Mouse (Mus musculus) gastrocnemius, postnatal 4 days (tissue): ENCODE results near the gene Anks6. TPM values are rescaled to one million over a fixed set of nuclear protein-coding genes. Genes with fewer than 3 reads are reported as not detected.

Source experiments
- DNase-seq, 2 experiments: peaks; one replicate each; pipeline ENCODE4 v3.0.0; 2021 to 2022; ENCODE audit warnings: low spot score in 2 of 2, mixed read lengths in 2 of 2
- total RNA-seq, 2 experiments: library from RNA; stranded (reverse); gene quantifications; 2 replicates each; pipeline ENCODE4 v1.2.3; 2021

Anks6 gene
- total RNA-seq, 2 experiments from 2014 or later, result 9.6 to 10.9 TPM

DNA sequence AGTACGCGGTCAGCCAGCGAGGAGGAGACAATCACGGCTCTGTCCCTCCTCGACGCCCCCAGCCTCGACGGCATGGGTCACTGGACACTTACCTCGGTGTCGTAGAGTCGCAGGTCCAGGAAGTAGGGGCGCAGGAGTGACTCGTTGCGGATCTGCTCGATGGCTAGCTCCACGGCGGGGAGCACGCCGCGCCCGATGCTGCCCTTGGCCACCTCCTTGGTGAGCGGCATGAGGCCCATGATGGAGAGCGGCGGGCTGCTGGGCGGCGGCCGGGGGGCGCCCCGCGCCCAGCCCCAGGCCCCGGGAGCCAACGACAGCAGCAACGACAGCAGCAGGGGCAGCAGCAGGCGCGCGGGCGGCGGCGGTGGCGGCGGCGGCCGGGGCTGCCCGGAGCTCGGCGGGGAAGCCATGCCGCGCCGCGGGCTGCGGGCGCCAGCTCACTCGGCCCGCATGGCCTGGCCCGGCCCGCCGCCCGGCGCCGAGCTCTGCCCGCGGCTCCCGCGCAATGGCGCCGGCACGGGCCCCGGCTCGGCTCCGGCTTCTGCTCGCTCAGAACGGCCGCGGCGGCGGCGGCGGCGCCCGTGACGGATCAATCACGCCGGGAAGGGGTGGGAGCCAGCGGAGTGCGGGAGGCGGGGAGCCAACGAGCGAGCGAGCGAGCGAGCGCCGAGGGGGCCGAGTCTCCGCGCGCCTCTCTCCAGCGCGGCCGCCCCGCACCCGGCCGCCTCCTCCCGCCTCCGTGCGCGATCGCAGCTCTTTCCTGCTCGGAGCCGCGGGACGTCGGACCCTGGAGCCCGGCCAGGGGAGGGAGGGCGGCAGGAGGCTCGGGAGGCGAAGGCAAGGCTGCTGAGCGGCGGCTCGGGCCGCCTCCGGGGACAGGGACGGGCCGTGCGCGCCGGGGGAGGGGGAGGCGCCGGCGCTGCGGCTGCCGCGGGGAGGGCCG lies 65.9 kb downstream of the Anks6 start, which contains the start of gene Gabbr2:
Gabbr2 (minus strand) TSS at position 858 of the 943 bp plus-strand sequence.
- DNase-seq, result no peak

DNA sequence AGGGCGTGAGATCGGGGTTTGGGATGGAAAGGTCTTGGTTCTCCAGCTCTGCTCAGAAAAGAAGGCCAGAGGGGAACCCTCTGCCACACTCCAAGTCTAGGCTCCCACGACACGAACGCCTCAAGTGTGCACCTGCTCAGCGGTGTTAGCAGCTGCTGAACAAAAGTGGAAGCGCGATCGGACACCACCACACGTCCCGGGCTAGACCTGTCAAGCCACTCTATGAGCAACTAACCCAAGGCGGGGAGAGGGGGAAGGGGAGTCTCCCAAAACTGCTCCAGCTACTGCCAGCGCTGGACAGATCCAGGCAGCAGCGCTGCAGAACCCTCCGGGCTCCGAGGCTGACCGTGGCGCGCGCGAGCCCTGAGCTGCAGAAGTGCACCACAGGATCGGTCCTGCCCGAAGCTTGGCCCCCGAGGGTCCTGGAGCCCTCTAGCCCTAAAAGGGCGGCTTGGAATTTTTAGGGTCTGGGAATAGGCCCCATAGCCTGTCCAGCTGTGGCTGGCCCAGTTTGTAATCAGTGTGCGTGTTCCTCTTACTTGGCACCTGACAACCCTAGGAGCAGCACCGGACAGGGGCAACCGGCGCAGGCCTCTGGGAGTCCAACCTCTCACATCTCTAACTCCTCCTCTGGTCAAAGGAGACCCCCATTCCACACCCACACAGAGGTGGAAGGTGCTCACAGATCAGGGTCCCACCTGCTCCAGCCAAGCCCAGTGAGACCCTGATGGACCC lies 66.8 kb downstream of the Anks6 start:
- no peak for DNase-seq

DNA sequence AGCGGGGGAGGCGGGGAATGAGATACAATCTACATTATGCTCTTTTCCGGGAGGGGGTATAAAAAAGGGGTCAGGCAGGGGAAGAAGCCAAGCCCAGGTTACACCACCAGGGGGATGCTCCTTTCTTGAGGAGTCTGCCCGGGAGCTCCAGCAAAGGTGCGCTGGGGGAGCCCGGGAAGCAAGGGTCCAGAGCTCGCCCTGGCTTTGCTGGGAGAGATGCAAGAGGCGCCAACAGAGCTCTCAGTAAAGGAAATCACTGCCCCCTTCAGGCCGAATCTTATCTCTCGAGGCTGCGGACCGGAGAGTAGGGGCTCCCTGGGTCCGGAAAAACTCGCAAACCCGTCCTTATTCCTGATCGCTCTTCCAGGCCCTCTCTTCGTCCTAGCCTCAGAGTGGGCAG lies 67.4 kb downstream of the Anks6 start:
- no peak for DNase-seq

GRCm38 (mm10) chr4:46988824-46989223 lies 68.4 kb downstream of the Anks6 start:
- no peak for DNase-seq

GRCm38 (mm10) chr4:46988257-46988656 lies 69.0 kb downstream of the Anks6 start:
- DNase-seq, result no peak

DNA sequence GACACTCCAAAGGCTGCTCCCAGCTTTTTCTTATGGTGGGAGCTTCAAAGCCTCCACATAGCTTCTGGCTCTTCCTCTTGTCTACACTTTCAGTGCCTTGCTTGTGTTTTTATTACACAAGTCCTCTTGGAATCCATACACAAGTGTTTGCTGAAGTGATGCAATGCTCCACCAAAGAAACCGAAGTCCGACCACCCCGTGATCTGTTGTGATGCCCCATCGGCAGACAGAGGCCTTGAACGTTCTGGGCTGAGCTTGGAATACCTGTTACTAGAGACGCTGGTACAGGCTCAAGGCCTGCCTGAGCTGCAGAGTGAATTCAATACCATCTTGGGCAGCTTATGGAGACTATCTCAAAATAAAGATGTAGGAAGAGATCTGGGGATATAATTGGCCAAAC lies 69.4 kb downstream of the Anks6 start:
- no peak for DNase-seq

DNA sequence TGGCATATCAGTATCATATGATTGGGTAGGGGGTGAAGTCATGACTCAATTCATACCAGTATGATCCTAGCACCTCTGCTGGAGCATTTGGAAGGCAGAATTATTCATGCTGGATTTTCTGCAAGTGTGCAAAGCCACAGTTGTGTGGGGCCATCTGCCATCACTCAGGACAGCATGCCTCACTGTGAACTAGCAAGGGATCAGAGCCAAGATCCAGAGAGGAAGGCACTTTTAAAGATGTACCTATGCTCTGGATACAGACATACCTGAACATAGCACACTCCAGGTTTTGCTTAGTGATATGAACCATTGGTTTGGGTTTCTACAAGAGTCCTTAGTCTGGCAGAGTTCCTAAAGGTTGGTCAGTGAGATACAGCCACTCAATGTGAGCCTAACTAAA lies 71.2 kb downstream of the Anks6 start:
- DNase-seq, result no peak

GRCm38 (mm10) chr4:46982912-46983311 lies 74.3 kb downstream of the Anks6 start:
- DNase-seq, result no peak

GRCm38 (mm10) chr4:46982094-46982493 lies 75.1 kb downstream of the Anks6 start:
- no peak for DNase-seq

- no peak for DNase-seq
These were observed 78.9 kb downstream of the Anks6 start for GRCm38 (mm10) chr4:46978371-46978770.

DNA sequence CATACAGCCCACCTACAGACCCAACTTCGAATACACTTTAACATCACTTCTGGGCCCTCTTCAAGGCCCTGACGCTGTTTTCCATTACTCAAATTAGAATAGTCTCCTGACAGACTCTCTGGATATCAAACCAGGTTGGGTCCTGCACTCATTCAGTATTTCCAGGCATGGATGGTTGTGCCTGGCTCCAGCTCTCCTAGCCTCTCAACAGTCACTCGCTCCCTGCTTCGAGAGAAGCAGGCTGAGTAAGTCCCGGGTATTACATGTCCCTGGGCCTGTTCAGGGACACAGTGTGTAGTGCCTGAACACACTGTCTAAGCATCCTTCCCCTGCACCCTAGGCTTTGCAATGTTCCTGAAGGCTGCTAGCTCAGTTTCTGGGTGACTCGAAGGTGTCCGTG lies 80.1 kb downstream of the Anks6 start:
- no peak for DNase-seq

GRCm38 (mm10) chr4:46976671-46977071 lies 80.6 kb downstream of the Anks6 start:
- DNase-seq, result no peak

DNA sequence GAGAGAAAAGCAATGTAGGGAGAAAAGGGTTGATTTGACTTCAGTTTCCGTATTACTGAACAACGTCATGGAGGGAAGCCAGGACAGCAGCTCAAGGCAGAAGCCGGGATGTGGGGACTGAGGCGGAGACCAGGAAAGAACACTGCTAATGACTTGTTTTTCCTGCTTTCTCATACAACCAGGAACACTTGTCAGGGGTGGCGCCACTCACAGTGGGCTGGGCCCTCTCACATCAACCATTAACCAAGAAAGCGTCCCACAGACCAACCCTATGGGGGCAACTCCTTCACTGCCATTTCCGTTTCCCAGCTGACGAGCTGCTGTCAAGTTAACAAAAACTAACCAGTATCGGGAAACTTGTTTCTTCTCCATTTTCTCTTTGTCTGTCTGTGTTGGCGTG lies 83.9 kb downstream of the Anks6 start:
- no peak for DNase-seq

DNA sequence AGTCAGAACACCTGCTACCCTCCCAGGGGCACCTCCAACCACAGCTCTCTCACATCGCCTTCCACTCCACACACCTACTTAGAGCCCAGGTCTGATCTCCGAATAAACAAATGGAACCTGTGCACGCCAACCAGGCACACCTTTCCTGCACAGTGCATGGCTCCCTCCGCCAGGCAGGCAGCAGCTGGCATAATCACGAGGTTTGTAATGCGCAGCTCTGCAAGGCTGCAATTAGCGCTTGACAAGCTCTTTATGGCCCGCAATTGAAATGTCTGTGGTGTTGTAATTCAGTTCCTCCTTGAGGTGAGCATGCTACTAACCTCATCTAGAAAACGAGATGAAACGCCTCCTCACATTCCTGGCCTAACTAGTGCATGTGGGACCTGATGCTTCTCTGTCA lies 89.2 kb downstream of the Anks6 start:
- no peak for DNase-seq

- DNase-seq, result peak in 1 of 2 experiments; percentile 50
These were observed 90.7 kb downstream of the Anks6 start for GRCm38 (mm10) chr4:46966551-46966950.

Other genes with a start within 250 kb of the Anks6 start
- under 1 TPM; 0.25 to 0.34 TPM for gene Gabbr2, start 65.6 kb downstream of the Anks6 start, total RNA-seq
- gene Galnt12, start 34.5 kb upstream of the Anks6 start, total RNA-seq, result 1 to 10 TPM; 1.2 to 1.3 TPM
- 100 to 1,000 TPM; 285 to 337 TPM for gene Col15a1, start 150.7 kb upstream of the Anks6 start, total RNA-seq